Mouse (Mus musculus) hindbrain, embryonic 16.5 days (tissue): ENCODE measurements around the gene Pnrc1. TPM values are rescaled to one million over a fixed set of nuclear protein-coding genes. Genes with fewer than 3 reads are reported as not detected.

Experiments
- ATAC-seq: fragments of 200-750 bp; cut with Nextera tagmentation; 2 replicates; pipeline ENCODE4 v1.8.0; 2017; ENCODE audit warnings: moderate TSS enrichment, moderate library complexity
- H3K27ac ChIP-seq: fragments of 300-500 bp; sonication (generic); 2 replicates; pipeline ENCODE4 v1.5.1; 2014; ENCODE audit warnings: low read depth, mild to moderate bottlenecking, control low read depth, low read length, moderate library complexity
- H3K27me3 ChIP-seq: fragments of 300-500 bp; sonication (generic); replicated peaks from 2 replicates; pipeline ENCODE4 v1.6.1; 2014; ENCODE audit warnings: low read length; ENCODE audit not compliant: control insufficient read depth, insufficient read depth
- H3K36me3 ChIP-seq: fragments of 300-500 bp; sonication (generic); 2 replicates; pipeline ENCODE4 v1.6.1; 2014; ENCODE audit warnings: mild to moderate bottlenecking, low read length, moderate library complexity, mixed read lengths; ENCODE audit not compliant: control insufficient read depth, insufficient read depth
- H3K4me1 ChIP-seq: fragments of 300-500 bp; sonication (generic); 2 replicates; pipeline ENCODE4 v1.6.1; 2014; ENCODE audit warnings: low read depth, low read length; ENCODE audit not compliant: control insufficient read depth, insufficient read depth
- H3K4me2 ChIP-seq: fragments of 300-500 bp; sonication (generic); 2 replicates; pipeline ENCODE4 v1.6.1; 2014; ENCODE audit warnings: mild to moderate bottlenecking, low read length, control low read depth, moderate library complexity
- H3K4me3 ChIP-seq: fragments of 300-500 bp; sonication (generic); 2 replicates; pipeline ENCODE4 v1.5.1; 2014; ENCODE audit warnings: mild to moderate bottlenecking, low read length, control low read depth, moderate library complexity
- H3K9ac ChIP-seq: fragments of 300-500 bp; sonication (generic); 2 replicates; pipeline ENCODE4 v1.6.1; 2014; ENCODE audit warnings: low read depth, mild to moderate bottlenecking, control low read depth, low read length, moderate library complexity
- H3K9me3 ChIP-seq: fragments of 300-500 bp; sonication (generic); 2 replicates; pipeline ENCODE4 v1.6.1; 2014; ENCODE audit warnings: mild to moderate bottlenecking, low read length, moderate library complexity; ENCODE audit not compliant: control insufficient read depth
- WGBS: fragments of 180-500 bp; shearing (Covaris S2); extraction: QIAGEN DNeasy Blood & Tissue Kit; methylation state at CpG from one replicate; pipeline ENCODE4 v1.1.7; 2014; 5-methylcytosine and 5-hydroxymethylcytosine counted together
- polyA plus RNA-seq: library from polyadenylated mRNA; unstranded; fragments of >200 nt; fragmentation: Nextera tagmentation; extraction: Ambion mirVana; gene quantifications from 2 replicates; pipeline ENCODE4 v1.2.1, GENCODE M21; 2015

The Pnrc1 gene
- polyA plus RNA-seq, 1 experiment from 2014 or later = 44.9 TPM

GRCm38 (mm10) chr4:33230881-33231280 is 59.1 kb downstream of the Pnrc1 start:
- Histone ChIP-seq H3K4me2 (no peak overlapping the region), H3K9me3 (no peaks in the 10 kb centered on the region), H3K27ac (no peak overlapping the region), H3K4me1 (no peaks in the 10 kb centered on the region), H3K36me3 (0 out of 2 replicates have a peak, but pooled peaks cover 4% of the 10 kb centered on the region), H3K27me3 (no peaks in the 10 kb centered on the region), H3K4me3 (no peak overlapping the region), H3K9ac (no peak overlapping the region)
- WGBS = 92% methylated on average over 18 of the region's 18 CpGs
- no peak for ATAC-seq

DNA sequence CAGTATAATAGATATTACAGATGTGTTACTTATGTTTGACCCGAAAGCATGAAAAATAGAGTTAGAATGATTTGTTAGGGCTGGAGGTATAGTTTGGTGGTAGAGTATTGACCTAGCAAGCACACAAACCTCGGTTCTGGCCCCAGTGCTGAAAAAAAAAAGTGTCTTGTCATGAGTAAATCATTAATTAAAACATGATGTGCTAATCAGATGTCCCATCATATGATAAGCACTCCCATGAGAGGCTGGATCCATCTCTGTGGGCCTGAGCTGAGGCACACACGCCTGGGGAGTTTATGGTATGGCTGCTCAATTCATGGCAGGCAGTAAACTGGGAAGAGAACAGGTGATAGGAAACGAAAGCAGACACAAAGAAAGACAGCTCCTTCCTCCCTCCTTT is 60.3 kb downstream of the Pnrc1 start:
- H3K27ac ChIP-seq = no peak overlapping the region
- 0 out of 2 replicates have a peak, but pooled peaks cover 4% of the 10 kb centered on the region for H3K36me3 ChIP-seq
- no peaks in the 10 kb centered on the region for H3K4me1 ChIP-seq
- no peak overlapping the region for H3K4me2 ChIP-seq
- H3K27me3 ChIP-seq = no peaks in the 10 kb centered on the region
- 76% methylated on average over 4 of the region's 4 CpGs for WGBS
- no peaks in the 10 kb centered on the region for H3K9me3 ChIP-seq
- H3K9ac ChIP-seq = no peak overlapping the region
- ATAC-seq = no peak
- H3K4me3 ChIP-seq = no peak overlapping the region

DNA sequence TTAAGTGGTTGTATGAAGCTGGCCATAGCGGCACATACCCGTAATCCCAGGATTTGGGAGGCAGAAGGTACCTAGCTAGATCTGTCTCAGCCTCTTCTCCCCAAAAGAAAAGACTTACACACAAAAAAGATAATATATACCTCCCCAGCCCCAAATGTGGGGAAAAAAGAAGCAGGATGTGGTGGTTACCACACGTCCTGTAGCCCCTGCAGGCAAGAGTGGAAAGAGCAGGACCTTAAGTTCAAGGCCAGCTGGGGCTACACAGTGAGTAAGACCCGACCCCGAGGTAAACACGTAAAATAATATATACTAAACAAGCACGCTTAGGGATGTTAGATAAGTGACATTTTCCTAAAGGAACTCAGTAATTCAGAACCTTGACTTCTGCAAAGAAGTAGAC is 62.8 kb downstream of the Pnrc1 start:
- no peaks in the 10 kb centered on the region for H3K9me3 ChIP-seq
- H3K36me3 ChIP-seq = 0 out of 2 replicates have a peak, but pooled peaks cover 2% of the 10 kb centered on the region
- no peaks in the 10 kb centered on the region for H3K27me3 ChIP-seq
- H3K9ac ChIP-seq = no peak overlapping the region
- no peak for ATAC-seq
- no peak overlapping the region for H3K4me3 ChIP-seq
- H3K4me1 ChIP-seq = no peaks in the 10 kb centered on the region
- H3K27ac ChIP-seq = no peak overlapping the region
- H3K4me2 ChIP-seq = no peak overlapping the region
- 92% methylated on average over 7 of the region's 7 CpGs for WGBS

- no peaks in the 10 kb centered on the region for H3K4me1 ChIP-seq
- H3K27me3 ChIP-seq = no peaks in the 10 kb centered on the region
- H3K9me3 ChIP-seq = no peaks in the 10 kb centered on the region
- no peak overlapping the region for H3K4me3 ChIP-seq
- no peak overlapping the region for H3K27ac ChIP-seq
- H3K36me3 ChIP-seq = no peaks in the 10 kb centered on the region
- 76% methylated on average over 7 of the region's 7 CpGs for WGBS
- no peak for ATAC-seq
- no peak overlapping the region for H3K4me2 ChIP-seq
- H3K9ac ChIP-seq = no peak overlapping the region
Observed at GRCm38 (mm10) chr4:33224003-33224675, 65.8 kb downstream of the Pnrc1 start.

GRCm38 (mm10) chr4:33221847-33222246 is 68.1 kb downstream of the Pnrc1 start:
- Histone ChIP-seq H3K9me3 (no peaks in the 10 kb centered on the region), H3K4me2 (no peak overlapping the region), H3K9ac (no peak overlapping the region), H3K4me3 (no peak overlapping the region), H3K27ac (no peak overlapping the region), H3K36me3 (no peaks in the 10 kb centered on the region), H3K4me1 (no peaks in the 10 kb centered on the region), H3K27me3 (no peaks in the 10 kb centered on the region)
- no peak for ATAC-seq
- WGBS = 41% methylated on average over 1 of the region's 1 CpGs

- Histone ChIP-seq H3K36me3 (no peaks in the 10 kb centered on the region), H3K4me1 (peaks cover 8% of the 10 kb centered on the region; the same call in 1 of the 2 replicates), H3K4me2 (peak within 1 kb of the TSS; percentile 89), H3K9me3 (no peaks in the 10 kb centered on the region), H3K27me3 (no peaks in the 10 kb centered on the region), H3K9ac (peak within 1 kb of the TSS; percentile 99), H3K4me3 (peak within 1 kb of the TSS; percentile 86), H3K27ac (peak within 1 kb of the TSS; percentile 95)
- peak; percentile 91 for ATAC-seq
- WGBS = 3% methylated on average over 64 of the region's 65 CpGs
Observed at GRCm38 (mm10) chr4:33208881-33209841, 80.8 kb downstream of the Pnrc1 start, which contains the start of gene Srsf12. Gene Srsf12 (plus strand): TSS chr4:33208991.

DNA sequence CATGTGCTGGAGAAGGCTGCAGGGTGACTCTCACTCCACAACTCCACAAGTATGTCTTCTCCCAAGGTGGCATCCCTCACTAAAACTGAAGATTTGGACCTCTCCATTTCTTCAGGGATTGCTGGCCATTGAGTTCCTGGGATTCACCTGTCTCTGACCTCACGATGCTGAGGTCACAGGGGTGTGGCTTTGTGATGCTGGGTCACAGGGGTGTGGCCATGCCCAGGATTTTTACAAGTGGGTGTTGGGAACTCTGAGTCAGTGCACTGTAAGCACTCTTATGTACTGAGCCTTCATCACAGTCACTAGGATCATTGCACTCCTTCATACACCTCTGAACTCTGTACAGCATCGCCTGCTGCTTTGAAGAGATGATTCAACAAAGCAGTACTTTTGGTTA is 82.4 kb downstream of the Pnrc1 start:
- 65% methylated on average over 2 of the region's 2 CpGs for whole genome bisulfite sequencing
- no peak for ATAC-seq
- H3K4me3 ChIP-seq = no peak overlapping the region

DNA sequence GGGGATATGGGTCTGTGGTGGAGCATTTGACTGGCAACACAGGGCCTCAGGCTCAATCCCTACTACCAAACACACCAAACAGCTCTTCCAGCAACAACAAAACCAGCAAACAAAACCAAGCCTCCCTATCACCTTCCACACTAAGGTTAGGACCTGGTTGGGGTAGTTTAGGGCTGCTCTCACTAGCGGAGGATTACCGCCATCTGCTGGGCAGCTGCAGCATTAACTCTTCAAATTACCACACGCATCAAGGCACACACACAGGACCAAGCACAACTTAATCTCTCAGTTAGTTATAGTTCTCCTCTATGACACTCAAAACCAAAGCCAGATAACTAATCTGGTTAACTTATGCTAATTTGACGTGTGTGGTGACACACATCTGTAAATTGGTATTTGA is 85.3 kb downstream of the Pnrc1 start:
- Histone ChIP-seq H3K9ac (no peak overlapping the region), H3K27ac (no peak overlapping the region), H3K27me3 (no peaks in the 10 kb centered on the region), H3K4me1 (peaks cover 3% of the 10 kb centered on the region; the same call in 1 of the 2 replicates), H3K4me2 (no peak overlapping the region), H3K9me3 (no peaks in the 10 kb centered on the region), H3K36me3 (no peaks in the 10 kb centered on the region), H3K4me3 (no peak overlapping the region)
- 3% methylated on average over 4 of the region's 4 CpGs for WGBS
- ATAC-seq = no peak

More for the DNA sequence above, 82.4 kb downstream of the Pnrc1 start:
- Histone ChIP-seq H3K4me2 (no peak overlapping the region), H3K9ac (no peak overlapping the region), H3K4me1 (peaks cover 8% of the 10 kb centered on the region; the same call in 1 of the 2 replicates), H3K27me3 (no peaks in the 10 kb centered on the region), H3K36me3 (no peaks in the 10 kb centered on the region), H3K27ac (no peak overlapping the region), H3K9me3 (no peaks in the 10 kb centered on the region)

- 5% methylated on average over 2 of the region's 2 CpGs for WGBS
- Histone ChIP-seq H3K9ac (no peak overlapping the region), H3K4me3 (no peak overlapping the region), H3K4me2 (no peak overlapping the region), H3K4me1 (no peaks in the 10 kb centered on the region), H3K9me3 (no peaks in the 10 kb centered on the region), H3K36me3 (no peaks in the 10 kb centered on the region), H3K27ac (no peak overlapping the region), H3K27me3 (no peaks in the 10 kb centered on the region)
- no peak for ATAC-seq
Observed at GRCm38 (mm10) chr4:33198117-33198516, 91.8 kb downstream of the Pnrc1 start.
